Mouse (Mus musculus): ENCODE results near the gene Olfr1411. TPM values are rescaled to one million over a fixed set of nuclear protein-coding genes. Genes with fewer than 3 reads are reported as not detected.

Gene Olfr1411
- polyA plus RNA-seq (2012; rRNA removed) = not detected in 2 replicates

DNA sequence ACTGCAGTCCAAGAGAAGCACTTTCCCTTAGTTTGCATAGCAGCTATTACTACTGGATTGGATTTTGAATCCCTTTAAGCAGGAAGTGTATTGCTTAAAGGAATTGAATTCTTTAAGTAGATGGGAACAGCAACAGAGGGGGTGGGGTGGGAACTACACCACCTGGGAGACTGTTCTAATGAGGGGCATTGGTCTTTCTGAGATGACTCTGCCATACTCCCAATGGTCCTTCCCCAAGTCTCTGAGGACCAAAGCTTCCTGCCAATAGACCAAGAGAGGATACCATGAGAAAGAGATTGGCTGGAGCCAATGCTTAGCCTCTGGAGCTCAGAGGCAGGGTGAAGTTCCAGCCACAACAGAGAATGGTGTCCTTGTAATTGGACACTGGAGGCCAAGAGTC lies at the start of gene Olfr1411:
TSS of gene Olfr1411 (plus strand) at position 301 of the 400 bp plus-strand sequence.

DNA sequence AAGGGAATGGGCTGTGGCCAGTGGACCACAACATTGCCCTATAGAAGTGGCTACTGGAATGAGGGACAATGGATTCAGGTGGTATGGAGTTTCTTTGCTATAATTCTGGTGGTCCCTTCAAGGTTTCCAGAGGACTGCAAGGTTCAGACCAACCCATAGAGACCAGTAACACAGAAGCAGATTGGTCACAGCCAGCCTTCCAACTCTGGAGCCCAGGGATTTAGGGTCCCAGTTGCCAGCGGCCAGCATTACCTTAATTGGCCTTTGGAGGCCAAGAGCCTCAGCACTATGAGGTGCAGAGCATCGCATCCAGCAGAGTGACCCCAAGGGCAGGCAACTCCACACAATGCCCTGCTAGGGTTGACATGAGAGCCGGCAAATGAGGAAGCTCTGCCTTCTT lies 23.2 kb upstream of the Olfr1411 start, which contains the start of gene Olfr1413:
TSS of gene Olfr1413 (plus strand) at position 301 of the 400 bp plus-strand sequence.

DNA sequence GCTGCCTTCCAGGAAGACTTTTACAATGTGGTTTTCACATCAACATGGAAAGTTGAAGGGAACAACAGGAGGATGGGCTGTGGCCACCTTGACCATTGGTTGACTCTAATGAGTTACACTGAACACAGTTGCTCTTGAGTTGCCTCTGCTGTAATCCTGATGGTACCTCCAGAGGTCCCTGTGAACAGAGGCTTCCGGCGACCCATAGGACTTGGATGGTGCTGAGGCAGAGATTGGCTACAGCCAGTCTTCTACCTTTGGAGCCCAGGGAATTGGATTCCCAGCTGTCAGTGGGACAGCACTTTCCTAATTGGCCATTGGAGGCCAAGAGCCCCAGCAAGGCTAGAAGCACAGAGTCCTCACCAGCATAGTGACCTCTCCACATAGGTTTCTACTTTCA lies 8.7 kb upstream of the Olfr1411 start, which contains the start of gene Olfr1412:
TSS of gene Olfr1412 (plus strand) at position 301 of the 400 bp plus-strand sequence.

GRCm38 (mm10) chr1:92605482-92605881 lies 11.3 kb downstream of the Olfr1411 start, which contains the start of gene Olfr1410:
Gene Olfr1410 (plus strand): TSS chr1:92605782.

GRCm38 (mm10) chr1:92617488-92617887 lies 23.3 kb downstream of the Olfr1411 start, which contains the start of gene Olfr12:
Gene Olfr12 (plus strand): TSS chr1:92617788.

DNA sequence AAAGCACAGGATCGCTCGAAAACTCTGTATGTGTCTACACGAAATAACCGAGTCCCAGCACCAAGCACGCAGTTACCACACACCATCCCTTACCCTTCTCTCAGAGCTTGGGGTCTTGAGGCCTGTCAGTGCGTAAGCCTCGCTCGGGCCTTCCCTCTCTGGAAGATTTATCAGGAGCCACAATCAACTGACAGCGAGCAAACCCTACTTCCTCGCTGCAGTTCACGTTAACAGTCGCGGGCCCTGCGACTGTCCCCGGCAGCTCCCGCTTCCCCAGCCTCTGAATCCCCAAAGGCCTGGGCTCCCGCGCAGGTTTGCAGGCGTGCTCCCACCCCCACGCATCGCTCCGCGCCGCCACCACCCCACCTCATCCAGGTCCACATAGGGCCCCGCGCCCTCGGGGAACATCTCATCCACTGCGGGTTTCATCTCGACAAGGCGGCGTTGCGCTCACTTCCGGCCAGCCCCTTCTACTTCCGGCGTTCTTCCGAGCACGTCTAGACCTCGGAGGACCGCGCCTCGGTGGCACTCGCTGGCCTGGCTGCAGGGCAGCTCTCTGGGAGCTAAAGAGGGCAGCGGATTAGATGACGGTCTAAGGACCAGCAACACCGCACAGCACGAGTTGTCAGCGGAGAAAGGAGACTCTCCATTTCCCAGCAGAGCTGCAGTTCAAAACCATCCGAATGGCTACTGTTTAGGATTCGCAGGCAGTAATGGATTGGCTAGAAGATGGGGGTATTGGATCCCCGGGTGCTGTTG lies 47.5 kb downstream of the Olfr1411 start, which contains the start of gene Cops9:
TSS of gene Cops9 (minus strand) at position 472 of the 759 bp plus-strand sequence.

Other genes with a start within 250 kb of the Olfr1411 start
- 47.4 and 57.1 TPM in 2 replicates for gene Ndufa10, start 120.6 kb upstream of the Olfr1411 start, polyA plus RNA-seq (2012; rRNA removed)
- not detected in 2 replicates for gene Olfr1416, start 109.3 kb upstream of the Olfr1411 start, polyA plus RNA-seq (2012; rRNA removed)
- gene Olfr1415, start 98.3 kb upstream of the Olfr1411 start, polyA plus RNA-seq (2012; rRNA removed) = not detected in 2 replicates
- gene Olfr1414, start 75.8 kb upstream of the Olfr1411 start, polyA plus RNA-seq (2012; rRNA removed) = not detected in 2 replicates
- gene Olfr1413, start 23.1 kb upstream of the Olfr1411 start, polyA plus RNA-seq (2012; rRNA removed) = not detected in 2 replicates
- gene Olfr1412, start 8.6 kb upstream of the Olfr1411 start, polyA plus RNA-seq (2012; rRNA removed) = not detected in 2 replicates
- gene Olfr1410, start 11.4 kb downstream of the Olfr1411 start, polyA plus RNA-seq (2012; rRNA removed) = not detected in 2 replicates
- gene Olfr12, start 23.4 kb downstream of the Olfr1411 start, polyA plus RNA-seq (2012; rRNA removed) = not detected in 2 replicates
- 33.6 and 35.5 TPM in 2 replicates for gene Cops9, start 47.6 kb downstream of the Olfr1411 start, polyA plus RNA-seq (2012; rRNA removed)
- gene Otos, start 54.4 kb downstream of the Olfr1411 start, polyA plus RNA-seq (2012; rRNA removed) = not detected in 2 replicates
- gene Gpc1, start 237.2 kb downstream of the Olfr1411 start, polyA plus RNA-seq (2012; rRNA removed) = 13.6 and 15.3 TPM in 2 replicates